Mouse (Mus musculus): ENCODE measurements at regions not wholly inside any gene's neighbourhood (a gene's known extent, or its start where the extent isn't known, plus 50 kb on each side); places are given as distances from the start of the nearest gene placed in this dataset.

- Histone ChIP-seq H3K27ac (no peak overlapping the region), H3K4me2 (replicated peaks) (no peak overlapping the region), H3K9me3 (no peaks in the 10 kb centered on the region), H3K4me3 (no peak overlapping the region), H3K27me3 (no peaks in the 10 kb centered on the region), H3K36me3 (no peaks in the 10 kb centered on the region), H3K4me1 (peaks cover 58% of the 10 kb centered on the region), H3K9ac (no peak overlapping the region)
- ATAC-seq (ENCODE audit: insufficient number of reproducible peaks, insufficient read depth, low FRiP score, low TSS enrichment), result no peak
- 85% methylated on average over 4 of the region's 4 CpGs for WGBS
These were observed 60.7 kb upstream of the Ctnnb1 start for GRCm38 (mm10) chr9:120868330-120868729.

DNA sequence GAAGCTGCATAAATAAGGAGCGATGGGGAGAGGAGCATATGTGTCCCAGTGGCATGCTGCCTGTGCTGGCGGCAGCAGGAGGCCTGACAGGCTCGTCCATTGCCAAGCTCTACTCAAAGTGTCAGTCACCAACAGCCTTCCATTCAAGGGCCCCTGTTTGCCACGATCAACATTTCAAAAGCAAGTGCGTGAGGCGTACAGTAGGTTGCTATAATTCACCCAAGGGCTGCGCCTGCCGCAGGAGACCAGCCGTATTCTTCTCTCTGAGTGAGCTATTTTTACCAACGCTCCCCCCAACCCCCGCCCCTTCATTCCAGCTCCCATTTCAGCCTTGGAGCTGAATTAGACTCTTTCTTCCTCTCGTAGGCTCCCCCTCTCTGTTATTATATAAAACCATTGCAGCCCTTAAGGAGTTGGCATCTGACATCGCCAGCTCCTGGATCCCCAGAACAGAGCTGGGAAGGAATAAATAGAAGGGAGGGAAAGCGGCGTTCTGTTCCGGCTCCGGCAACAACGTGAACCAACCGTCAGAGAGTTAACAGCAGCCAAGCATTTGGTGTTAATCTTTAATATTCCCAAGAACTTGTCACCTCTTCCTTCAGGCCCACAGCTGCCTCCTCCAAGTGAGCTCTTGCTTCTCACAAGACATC lies 59.5 kb upstream of the Ctnnb1 start:
- WGBS, result 26% methylated on average over 19 of the region's 19 CpGs
- H3K27me3 ChIP-seq, result no peaks in the 10 kb centered on the region
- peaks cover 57% of the 10 kb centered on the region for H3K4me1 ChIP-seq
- no peak for ATAC-seq (ENCODE audit: insufficient number of reproducible peaks, insufficient read depth, low FRiP score, low TSS enrichment)
- H3K36me3 ChIP-seq, result no peaks in the 10 kb centered on the region
- no peaks in the 10 kb centered on the region for H3K9me3 ChIP-seq
- H3K27ac ChIP-seq, result peak overlapping the region; percentile 85
- peak overlapping the region; percentile 35 for H3K4me2 ChIP-seq (replicated peaks)
- H3K4me3 ChIP-seq, result no peak overlapping the region
- no peak overlapping the region for H3K9ac ChIP-seq

DNA sequence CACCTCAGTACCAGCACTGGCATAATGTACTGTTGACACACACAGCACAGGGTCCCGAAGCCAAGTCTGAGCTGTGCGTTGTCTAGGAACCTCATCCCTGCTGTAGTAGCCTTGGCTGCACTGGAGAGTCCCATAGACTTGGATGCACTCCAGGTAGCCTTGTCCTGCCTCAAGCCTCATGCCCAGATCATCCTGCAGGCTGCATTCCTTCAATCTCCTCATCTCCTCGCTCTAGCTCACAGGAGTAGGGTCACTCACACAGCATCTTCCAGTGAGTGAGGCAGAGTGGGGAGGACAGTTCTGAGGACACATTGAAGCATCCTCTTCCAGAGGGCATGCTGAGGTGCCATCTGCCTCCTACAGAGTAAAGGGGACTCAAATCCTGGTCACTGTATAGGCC lies 55.7 kb upstream of the Ctnnb1 start:
- Histone ChIP-seq H3K4me2 (replicated peaks) (no peak overlapping the region), H3K27ac (no peak overlapping the region), H3K27me3 (no peaks in the 10 kb centered on the region), H3K9ac (no peak overlapping the region), H3K36me3 (no peaks in the 10 kb centered on the region), H3K4me3 (no peak overlapping the region), H3K9me3 (peaks cover 3% of the 10 kb centered on the region; the same call in 1 of the 2 replicates), H3K4me1 (peaks cover 26% of the 10 kb centered on the region)
- 89% methylated on average over 3 of the region's 3 CpGs for WGBS
- ATAC-seq (ENCODE audit: insufficient number of reproducible peaks, insufficient read depth, low FRiP score, low TSS enrichment), result no peak

- H3K4me2 ChIP-seq (replicated peaks), result no peak overlapping the region
- no peak overlapping the region for H3K9ac ChIP-seq
- no peaks in the 10 kb centered on the region for H3K27me3 ChIP-seq
- peaks cover 14% of the 10 kb centered on the region for H3K4me1 ChIP-seq
- H3K36me3 ChIP-seq, result no peaks in the 10 kb centered on the region
- no peak overlapping the region for H3K27ac ChIP-seq
- 85% methylated on average over 5 of the region's 5 CpGs for WGBS
- peaks cover 3% of the 10 kb centered on the region; the same call in 1 of the 2 replicates for H3K9me3 ChIP-seq
- no peak overlapping the region for H3K4me3 ChIP-seq
- no peak for ATAC-seq (ENCODE audit: insufficient number of reproducible peaks, insufficient read depth, low FRiP score, low TSS enrichment)
These were observed 54.5 kb upstream of the Ctnnb1 start for GRCm38 (mm10) chr9:120874416-120874976.

- no peak overlapping the region for H3K9ac ChIP-seq
- H3K9me3 ChIP-seq, result peaks cover 3% of the 10 kb centered on the region; the same call in 1 of the 2 replicates
- no peak overlapping the region for H3K27ac ChIP-seq
- 92% methylated on average over 2 of the region's 2 CpGs for WGBS
- H3K36me3 ChIP-seq, result no peaks in the 10 kb centered on the region
- no peak overlapping the region for H3K4me2 ChIP-seq (replicated peaks)
- no peak overlapping the region for H3K4me3 ChIP-seq
- no peaks in the 10 kb centered on the region for H3K4me1 ChIP-seq
- ATAC-seq (ENCODE audit: insufficient number of reproducible peaks, insufficient read depth, low FRiP score, low TSS enrichment), result no peak
- H3K27me3 ChIP-seq, result no peaks in the 10 kb centered on the region
These were observed 51.9 kb upstream of the Ctnnb1 start for GRCm38 (mm10) chr9:120877101-120877500.
